ENCODE assay signal across 9 mouse cellular contexts in genomic region chr10:95561616-95562015, GRCm38 (mm10). TPM values are rescaled to one million over a fixed set of nuclear protein-coding genes. Genes with fewer than 3 reads are reported as not detected.
DNase-seq lines count a peak whose midpoint lies in the region; ATAC-seq and TF ChIP-seq lines count a peak whose summit lies in the region.
"Had no signal": no experiment of that assay in that cellular context is flagged by ENCODE, and none has a peak within 500 bp of the region (broad histone marks: within the 10 kb centered on the region; RNA-seq: fewer than 3 reads in every experiment).

No protein-coding gene starts in this region.

- DNase-seq in heart, postnatal 10 days, result no peak
- DNase-seq in ES-E14 (ENCODE audit: low read depth, low spot score), result no peak
- DNase-seq in hindbrain, embryonic 11.5 days (ENCODE audit: low spot score), result no peak
- DNase-seq in midbrain, embryonic 11.5 days (ENCODE audit: low spot score, missing footprints), result no peak
- DNase-seq in layer of hippocampus, postnatal 14 days (ENCODE audit: low spot score in 2 of 2), result no peak
- no peak for DNase-seq in layer of hippocampus, adult 9-10 months (ENCODE audit: low spot score)
- DNase-seq in gastrocnemius, postnatal 14 days, result no peak
- DNase-seq: cerebellum, adult 8-10 months had no signal

- H3K27me3 ChIP-seq in heart, embryonic 12.5 days (replicated peaks), result no peaks in the 10 kb centered on the region
- no peaks in the 10 kb centered on the region for H3K27me3 ChIP-seq in hindbrain, embryonic 11.5 days (ENCODE audit: control insufficient read depth, insufficient read depth, low read length)
- no peaks in the 10 kb centered on the region for H3K27me3 ChIP-seq in midbrain, embryonic 11.5 days (ENCODE audit: control insufficient read depth, insufficient read depth, low read length)

- peak overlapping the region; percentile 89 for H3K4me3 ChIP-seq in heart, embryonic 12.5 days
- H3K4me3 ChIP-seq in ES-E14 (ENCODE audit: insufficient read depth in 1 of 2, low read depth in 1 of 2, low read length in 2 of 2, poor library complexity in 1 of 2, severe bottlenecking in 1 of 2), result peak overlapping the region; percentile 42 to 97; a peak in 3 of 4 replicates
- peak overlapping the region; percentile 97 for H3K4me3 ChIP-seq in hindbrain, embryonic 11.5 days (ENCODE audit: low read depth, low read length)
- peak overlapping the region; percentile 91 for H3K4me3 ChIP-seq in midbrain, embryonic 11.5 days (ENCODE audit: low read depth, low read length)

- no peaks in the 10 kb centered on the region for H3K9me3 ChIP-seq in heart, embryonic 12.5 days (replicated peaks)
- H3K9me3 ChIP-seq in ES-E14 (ENCODE audit: control insufficient read depth, insufficient read depth, low read depth, low read length), result no peaks in the 10 kb centered on the region
- no peaks in the 10 kb centered on the region for H3K9me3 ChIP-seq in hindbrain, embryonic 11.5 days (ENCODE audit: control insufficient read depth, low read length)
- no peaks in the 10 kb centered on the region for H3K9me3 ChIP-seq in midbrain, embryonic 11.5 days (ENCODE audit: control insufficient read depth, low read length)

- WGBS in heart, embryonic 12.5 days, result 53% methylated on average over 7 of the region's 7 CpGs
- WGBS in hindbrain, embryonic 11.5 days, result 59% methylated on average over 7 of the region's 7 CpGs
- 66% methylated on average over 7 of the region's 7 CpGs for WGBS in midbrain, embryonic 11.5 days

- H3K9ac ChIP-seq in heart, embryonic 12.5 days, result peak overlapping the region; percentile 97
- peak overlapping the region; percentile 42; the same call in 1 of the 2 replicates for H3K9ac ChIP-seq in ES-E14 (ENCODE audit: insufficient read depth, low read depth, low read length, poor library complexity, severe bottlenecking)
- H3K9ac ChIP-seq in hindbrain, embryonic 11.5 days (ENCODE audit: low read depth, low read length), result peak overlapping the region; percentile 98
- H3K9ac ChIP-seq in midbrain, embryonic 11.5 days (ENCODE audit: low read length), result peak overlapping the region; percentile 98

- intact Hi-C loops in heart, postnatal 10 days (cut with DNase I), result loop anchor here (2.0 kb wide), 1 partner anchor 115 kb away; no protein-coding TSS in a partner anchor
- intact Hi-C loops in gastrocnemius, postnatal 14 days (cut with DNase I; ENCODE audit: low total_unique reads), result loop anchor here (10.0 kb wide), 1 partner anchor 103 kb away; no protein-coding TSS in a partner anchor

- in situ Hi-C loops in ES-E14 (cut with MboI; ENCODE audit: low sequenced_read_pairs in 2 of 2, unreplicated experiment in 2 of 2), result loop anchor here in 1 of 2 experiments (25.0 kb wide), 1 partner anchor 326 kb away; no protein-coding TSS in a partner anchor

- no peak for ATAC-seq in heart, embryonic 12.5 days (ENCODE audit: insufficient number of reproducible peaks, low FRiP score)
- no peak for ATAC-seq in hindbrain, embryonic 11.5 days (ENCODE audit: low FRiP score)
- ATAC-seq in midbrain, embryonic 11.5 days (ENCODE audit: low FRiP score), result no peak

- peak overlapping the region; percentile 88 for H3K4me2 ChIP-seq in heart, embryonic 12.5 days
- H3K4me2 ChIP-seq in hindbrain, embryonic 11.5 days (replicated peaks; ENCODE audit: low read depth, low read length), result peak overlapping the region; percentile 71
- H3K4me2 ChIP-seq in midbrain, embryonic 11.5 days, result peak overlapping the region; percentile 88

- H3K36me3 ChIP-seq in heart, embryonic 12.5 days, result peaks cover 6% of the 10 kb centered on the region
- peaks cover 6% of the 10 kb centered on the region for H3K36me3 ChIP-seq in ES-E14 (ENCODE audit: control insufficient read depth, insufficient read depth, low read length, poor library complexity, severe bottlenecking)
- H3K36me3 ChIP-seq in hindbrain, embryonic 11.5 days (ENCODE audit: control insufficient read depth, insufficient read depth, low read length), result no peaks in the 10 kb centered on the region
- no peaks in the 10 kb centered on the region for H3K36me3 ChIP-seq in midbrain, embryonic 11.5 days (ENCODE audit: control insufficient read depth, insufficient read depth, low read length)

- peaks cover 53% of the 10 kb centered on the region for H3K4me1 ChIP-seq in heart, embryonic 12.5 days (replicated peaks)
- peaks cover 9 to 20% of the 10 kb centered on the region in 2 experiments for H3K4me1 ChIP-seq in ES-E14 (ENCODE audit: control insufficient read depth in 2 of 2, insufficient read depth in 2 of 2, low read length in 2 of 2, poor library complexity in 1 of 2)
- H3K4me1 ChIP-seq in hindbrain, embryonic 11.5 days (replicated peaks; ENCODE audit: control insufficient read depth, insufficient read depth, low read length), result no peaks in the 10 kb centered on the region; the same call in 1 of the 2 replicates
- peaks cover 19% of the 10 kb centered on the region for H3K4me1 ChIP-seq in midbrain, embryonic 11.5 days (ENCODE audit: control insufficient read depth, insufficient read depth, low read length)

- H3K27ac ChIP-seq in heart, embryonic 12.5 days (ENCODE audit: poor library complexity, severe bottlenecking), result no peak overlapping the region
- H3K27ac ChIP-seq in ES-E14 (ENCODE audit: insufficient read depth, low read depth, low read length, poor library complexity, severe bottlenecking), result no peak overlapping the region
- no peak overlapping the region for H3K27ac ChIP-seq in hindbrain, embryonic 11.5 days (ENCODE audit: low read depth, low read length)
- H3K27ac ChIP-seq in midbrain, embryonic 11.5 days (ENCODE audit: low read depth, low read length), result no peak overlapping the region

TF ChIP-seq in ES-E14, 5 proteins besides CTCF, POLR2A, EP300 and RAD21:
- TF ChIP-seq HCFC1 (IDR thresholded peaks at IDR 0.05; ENCODE audit: borderline replicate concordance, insufficient read depth, low read length), result no peak
- TF ChIP-seq CHD2 (IDR thresholded peaks at IDR 0.05; ENCODE audit: low read depth, low read length), result no peak
- TF ChIP-seq ZNF384 (IDR thresholded peaks at IDR 0.05; ENCODE audit: low read depth, low read length), result no peak
- TF ChIP-seq MAFK (IDR thresholded peaks at IDR 0.05; ENCODE audit: insufficient read depth, low read depth, low read length), result no peak
- TF ChIP-seq ZC3H11A (IDR thresholded peaks at IDR 0.05; ENCODE audit: borderline replicate concordance, low read depth, low read length), result no peak

RNA-seq across cellular contexts. Expression of gene Nudt4, which starts 2.3 kb away (rescaled TPM):
- 152 and 155 TPM in 2 replicates for polyA plus RNA-seq in heart, embryonic 12.5 days (2016; fragmentation: Nextera tagmentation; extraction: Ambion mirVana)
- 100 to 1,000 TPM; 215 to 280 TPM for total RNA-seq in heart, postnatal 10 days (2021)
- 61.5 and 92.4 TPM in 2 replicates for total RNA-seq in ES-E14 (2012; rRNA removed)
- polyA plus RNA-seq in hindbrain, embryonic 11.5 days (2014; fragmentation: Nextera tagmentation; extraction: Ambion mirVana), result 120 and 133 TPM in 2 replicates
- 141 and 148 TPM in 2 replicates for polyA plus RNA-seq in midbrain, embryonic 11.5 days (2014; fragmentation: Nextera tagmentation; extraction: Ambion mirVana)
- total RNA-seq in layer of hippocampus, postnatal 14 days (2021), result 10 to 100 TPM; 86.1 to 89.8 TPM
- 100 to 1,000 TPM; 173 to 192 TPM for total RNA-seq in gastrocnemius, postnatal 14 days (2021)

RNA-seq across cellular contexts. Expression of gene Ube2n, which starts 46.7 kb away (rescaled TPM):
- 266 and 274 TPM in 2 replicates for polyA plus RNA-seq in heart, embryonic 12.5 days (2016; fragmentation: Nextera tagmentation; extraction: Ambion mirVana)
- total RNA-seq in heart, postnatal 10 days (2021), result 100 to 1,000 TPM; 118 to 134 TPM
- 88.6 and 102 TPM in 2 replicates for total RNA-seq in ES-E14 (2012; rRNA removed)
- 471 and 495 TPM in 2 replicates for polyA plus RNA-seq in hindbrain, embryonic 11.5 days (2014; fragmentation: Nextera tagmentation; extraction: Ambion mirVana)
- polyA plus RNA-seq in midbrain, embryonic 11.5 days (2014; fragmentation: Nextera tagmentation; extraction: Ambion mirVana), result 518 and 522 TPM in 2 replicates
- 100 to 1,000 TPM; 203 to 205 TPM for total RNA-seq in layer of hippocampus, postnatal 14 days (2021)
- total RNA-seq in gastrocnemius, postnatal 14 days (2021), result 100 to 1,000 TPM in 1 of 2 experiments, 10 to 100 TPM in 1; 91.7 to 110 TPM

RNA-seq across cellular contexts. Expression of gene Mrpl42, which starts 59.9 kb away (rescaled TPM):
- 519 and 526 TPM in 2 replicates for polyA plus RNA-seq in heart, embryonic 12.5 days (2016; fragmentation: Nextera tagmentation; extraction: Ambion mirVana)
- total RNA-seq in heart, postnatal 10 days (2021), result 100 to 1,000 TPM; 308 to 331 TPM
- 134 and 163 TPM in 2 replicates for total RNA-seq in ES-E14 (2012; rRNA removed)
- polyA plus RNA-seq in hindbrain, embryonic 11.5 days (2014; fragmentation: Nextera tagmentation; extraction: Ambion mirVana), result 297 and 300 TPM in 2 replicates
- 316 and 343 TPM in 2 replicates for polyA plus RNA-seq in midbrain, embryonic 11.5 days (2014; fragmentation: Nextera tagmentation; extraction: Ambion mirVana)
- total RNA-seq in layer of hippocampus, postnatal 14 days (2021), result 10 to 100 TPM; 69.6 to 90.2 TPM
- 100 to 1,000 TPM; 224 to 246 TPM for total RNA-seq in gastrocnemius, postnatal 14 days (2021)

Comparison
In these comparisons a context has a peak if more than half of its experiments do, and no peak if none do; other contexts are left out.
1. H3K9ac ChIP-seq: peak in every context shown above with its lines; median percentile 98 in hindbrain, embryonic 11.5 days; 98 in midbrain, embryonic 11.5 days; 97 in heart, embryonic 12.5 days; 42 in ES-E14.